Mouse (Mus musculus): ENCODE data around the gene Tomt.

GRCm38 (mm10) chr7:101880855-101881254 lies 25.3 kb downstream of the Tomt start:
- TF ChIP-seq CTCF (IDR thresholded peaks at IDR 0.05; ENCODE audit: low read depth, low read length): no peak
- no peak for TF ChIP-seq POLR2A (IDR thresholded peaks at IDR 0.05; ENCODE audit: extremely low read depth, insufficient read depth, low read length)

Measured in liver, adult 2 months (tissue).